Mouse (Mus musculus): ENCODE data around the gene Stab1.

The Stab1 gene

DNA sequence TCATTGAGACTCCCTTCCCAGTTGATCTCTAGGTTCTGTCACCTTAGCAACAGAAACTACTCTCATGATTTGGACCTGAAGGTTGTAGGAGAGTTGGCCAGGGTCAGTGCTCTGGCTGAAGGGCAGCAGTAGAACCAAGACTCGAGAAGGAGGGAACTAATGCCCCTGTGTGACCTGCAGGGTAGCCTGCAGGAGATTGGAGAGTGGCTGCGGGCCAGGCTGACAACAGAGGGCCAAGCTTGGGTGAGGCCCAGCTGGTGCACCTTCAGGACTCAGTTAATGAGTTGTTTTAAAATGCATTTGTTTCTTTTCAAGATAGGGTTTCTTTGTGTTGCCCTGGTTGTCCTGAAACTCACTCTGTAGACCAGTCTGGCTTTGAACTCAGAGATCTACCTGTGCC lies 3.4 kb downstream of the Stab1 start:
- no peak for DNase-seq (ENCODE audit: low spot score)

- no peak for DNase-seq (ENCODE audit: low spot score)
These were observed 4.4 kb downstream of the Stab1 start for GRCm38 (mm10) chr14:31164067-31164466.

DNA sequence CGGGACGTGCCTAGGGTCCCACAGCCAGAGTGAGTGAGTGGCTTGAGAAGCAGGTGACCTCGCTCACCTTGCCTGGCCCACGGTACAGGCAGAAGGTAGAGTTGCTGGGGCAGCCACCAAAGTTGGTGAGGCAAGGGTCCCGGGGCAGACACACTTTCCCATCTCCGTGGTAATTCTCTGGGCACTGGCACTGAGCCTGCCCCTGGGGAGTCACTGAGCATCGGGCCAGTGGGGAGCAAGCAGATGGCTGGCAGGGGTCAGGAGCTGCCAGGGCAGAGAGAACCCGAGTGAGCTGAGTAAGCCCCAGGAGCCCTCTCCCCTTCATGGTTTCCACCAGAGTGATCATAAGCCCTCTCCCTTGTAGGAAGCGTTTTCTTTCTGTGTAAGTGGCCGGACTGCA lies 6.8 kb downstream of the Stab1 start:
- DNase-seq (ENCODE audit: low spot score) = no peak

- no peak for DNase-seq (ENCODE audit: low spot score)
These were observed 7.2 kb downstream of the Stab1 start for GRCm38 (mm10) chr14:31161191-31161590.

- DNase-seq (ENCODE audit: low spot score) = no peak
These were observed 8.0 kb downstream of the Stab1 start for GRCm38 (mm10) chr14:31160196-31161150.

GRCm38 (mm10) chr14:31145694-31146093 lies 22.7 kb downstream of the Stab1 start:
- no peak for DNase-seq (ENCODE audit: low spot score)

- no peak for DNase-seq (ENCODE audit: low spot score)
These were observed 27.4 kb downstream of the Stab1 start for GRCm38 (mm10) chr14:31141011-31141410.

DNA sequence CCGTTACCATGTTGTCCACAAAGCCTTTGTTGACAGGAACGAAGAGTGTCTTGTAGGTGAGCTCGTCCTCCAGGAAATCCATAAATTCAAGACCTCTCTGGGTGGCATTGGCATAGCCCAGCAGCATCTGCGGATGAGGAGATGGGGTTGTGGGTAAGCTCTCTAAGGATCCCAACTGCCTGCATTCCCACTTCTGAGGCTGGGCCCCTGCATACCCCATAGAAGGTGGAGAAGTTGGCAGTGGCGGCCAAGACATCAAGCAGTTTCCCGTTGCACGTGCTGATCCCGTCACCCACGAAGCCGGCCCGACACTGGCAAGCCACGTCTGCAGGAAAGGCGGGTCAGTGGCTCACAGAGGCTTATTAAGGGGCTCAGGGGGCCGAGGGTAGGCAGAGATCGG lies 28.3 kb downstream of the Stab1 start:
- no peak for DNase-seq (ENCODE audit: low spot score)

DNA sequence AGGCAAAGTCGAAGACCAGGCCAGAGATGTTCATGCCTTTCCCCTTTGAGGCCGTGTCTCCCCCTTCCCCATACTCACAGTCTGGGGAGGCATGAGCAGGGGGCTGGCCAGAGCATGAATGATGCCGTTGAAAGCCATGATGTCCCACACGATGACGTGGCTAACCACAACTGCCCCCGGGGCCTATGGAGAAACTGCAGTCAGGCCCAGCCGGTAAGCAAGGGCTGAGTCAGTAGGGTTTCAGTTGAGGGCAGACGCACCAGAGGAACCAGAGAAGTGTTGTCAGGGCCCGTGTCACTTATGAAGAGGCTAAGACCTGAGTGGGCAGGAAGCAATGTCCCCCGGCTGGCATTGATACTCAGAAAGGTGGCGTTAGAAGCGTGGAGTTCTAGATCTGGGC lies 28.8 kb downstream of the Stab1 start:
- no peak for DNase-seq (ENCODE audit: low spot score)

- DNase-seq (ENCODE audit: low spot score) = no peak
These were observed 29.5 kb downstream of the Stab1 start for GRCm38 (mm10) chr14:31138897-31139429.

DNA sequence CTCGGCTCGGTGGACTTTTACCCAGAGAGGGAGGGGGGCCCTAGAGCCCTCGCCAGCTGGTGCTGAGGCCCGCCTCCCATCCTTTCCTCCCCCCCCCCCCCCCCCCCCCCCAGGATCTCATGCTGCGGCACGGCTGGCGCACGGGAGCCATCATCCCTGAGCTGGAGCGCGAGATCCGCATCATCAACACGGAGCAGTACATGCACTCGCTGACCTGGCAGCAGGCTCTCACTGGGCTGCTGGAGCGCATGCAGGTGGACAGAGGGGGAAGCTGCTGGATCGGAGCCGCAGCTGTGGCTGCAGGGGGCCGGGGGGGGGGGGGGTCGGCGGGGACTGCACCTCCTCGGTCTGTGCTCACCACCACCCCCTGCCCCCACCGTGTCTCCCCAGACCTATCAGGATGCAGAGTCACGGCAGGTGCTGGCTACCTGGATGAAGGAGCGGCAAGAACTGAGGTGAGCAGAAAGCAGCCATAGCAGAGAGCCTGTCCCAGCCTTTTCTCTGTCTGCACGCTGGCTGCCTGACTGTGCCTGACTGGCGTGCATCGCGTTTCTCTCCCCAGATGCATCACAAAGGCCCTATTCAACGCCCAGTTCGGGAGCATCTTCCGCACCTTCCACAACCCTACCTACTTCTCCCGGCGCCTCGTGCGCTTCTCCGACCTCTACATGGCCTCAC lies 30.1 kb downstream of the Stab1 start:
- no peak for DNase-seq (ENCODE audit: low spot score)

DNA sequence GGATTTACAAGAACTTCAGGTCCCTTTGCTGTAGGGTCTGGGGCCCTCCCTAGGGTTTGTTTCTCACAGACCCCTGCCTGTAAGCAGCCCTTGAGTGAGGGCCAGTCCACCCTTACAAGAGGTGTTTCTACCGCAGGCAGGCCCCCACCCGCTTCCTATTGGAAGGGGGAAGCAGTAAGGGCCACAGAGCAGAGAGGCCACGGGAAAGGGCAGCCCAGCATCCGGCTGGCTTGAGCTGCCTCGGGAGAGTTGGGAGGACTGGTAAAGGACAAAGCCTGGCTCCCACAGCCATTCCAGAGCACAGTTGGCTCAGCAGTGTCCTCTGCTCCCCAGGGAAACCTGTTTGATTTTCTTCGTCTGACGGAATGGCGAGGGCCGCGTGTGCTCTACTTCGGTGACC lies 30.6 kb downstream of the Stab1 start:
- no peak for DNase-seq (ENCODE audit: low spot score)

- no peak for DNase-seq (ENCODE audit: low spot score)
These were observed 31.2 kb downstream of the Stab1 start for GRCm38 (mm10) chr14:31137281-31137595.

DNA sequence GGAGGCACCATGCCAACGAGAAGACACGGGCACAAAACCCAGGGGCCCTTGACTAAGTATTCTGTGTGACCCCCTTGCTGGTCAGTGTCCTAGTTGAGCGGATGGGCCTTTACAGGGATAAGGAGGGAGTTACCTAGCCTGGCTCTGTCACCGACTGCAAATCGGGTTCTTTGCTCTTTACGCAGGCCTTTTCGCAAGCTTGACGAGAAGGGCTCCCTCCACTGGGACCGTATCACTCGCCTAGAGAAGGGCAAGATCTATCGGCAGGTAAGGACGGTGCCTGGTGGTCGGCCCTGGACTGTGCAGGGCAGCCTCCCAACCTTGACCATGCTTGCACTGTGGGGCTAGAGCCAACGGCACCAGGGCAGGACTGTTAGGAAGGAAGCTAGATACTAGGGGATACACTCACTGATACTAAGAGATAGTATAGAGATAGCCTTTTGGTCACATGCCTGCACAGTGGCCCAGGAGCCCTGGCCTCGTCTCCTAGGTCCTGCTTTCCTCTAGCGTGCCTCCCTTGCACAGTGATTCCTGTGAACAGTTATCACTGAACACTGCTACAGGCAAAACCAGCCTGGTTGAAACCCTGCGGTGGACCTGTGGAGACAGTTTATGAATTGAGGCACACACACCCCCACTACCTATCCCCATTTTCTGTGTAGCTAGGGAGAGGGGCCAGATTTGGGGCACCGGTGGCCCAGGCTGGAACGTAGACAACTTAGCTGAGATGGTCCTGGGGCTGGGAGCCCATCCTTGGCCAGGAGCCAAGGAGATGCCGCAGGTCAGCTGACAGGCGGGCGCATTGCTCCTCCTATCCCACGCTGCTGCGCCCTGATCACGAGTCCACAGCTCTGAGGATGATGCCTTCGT lies 31.8 kb downstream of the Stab1 start:
- no peak for DNase-seq (ENCODE audit: low spot score)

DNA sequence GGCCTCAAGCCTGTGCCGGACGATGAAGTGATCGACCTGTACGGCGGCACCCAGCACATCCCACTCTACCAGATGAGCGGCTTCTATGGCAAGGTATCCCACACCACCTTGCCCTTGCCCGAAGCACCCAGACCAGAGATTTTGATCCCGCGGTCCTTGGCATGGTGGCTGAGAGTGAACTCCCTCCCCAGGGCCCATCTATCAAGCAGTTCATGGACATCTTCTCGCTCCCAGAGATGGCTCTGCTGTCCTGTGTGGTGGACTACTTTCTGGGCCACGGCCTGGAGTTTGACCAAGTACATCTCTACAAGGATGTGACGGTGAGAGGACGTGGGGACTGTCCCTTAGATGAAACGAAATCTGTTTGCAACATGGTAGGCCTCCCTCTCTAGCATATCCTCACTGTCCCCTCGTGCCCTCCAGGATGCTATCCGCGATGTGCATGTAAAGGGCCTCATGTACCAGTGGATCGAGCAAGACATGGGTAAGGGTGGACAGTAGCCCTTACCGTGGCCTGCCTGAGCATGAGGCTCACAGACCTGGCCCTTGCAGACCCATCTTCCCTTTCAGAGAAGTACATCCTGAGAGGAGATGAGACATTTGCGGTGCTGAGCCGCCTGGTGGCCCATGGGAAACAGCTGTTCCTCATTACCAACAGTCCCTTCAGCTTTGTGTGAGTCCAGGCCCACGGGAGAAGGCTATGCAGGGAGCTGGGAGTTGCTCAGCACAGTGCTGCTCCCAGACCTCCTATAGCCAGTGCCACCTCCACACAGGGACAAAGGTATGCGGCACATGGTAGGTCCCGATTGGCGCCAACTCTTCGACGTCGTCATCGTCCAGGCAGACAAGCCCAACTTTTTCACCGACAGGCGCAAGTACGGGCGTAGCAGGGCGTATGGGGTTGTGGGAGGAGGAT lies 32.7 kb downstream of the Stab1 start:
- no peak for DNase-seq (ENCODE audit: low spot score)

GRCm38 (mm10) chr14:31134015-31135000 lies 34.1 kb downstream of the Stab1 start:
- DNase-seq (ENCODE audit: low spot score) = no peak

DNA sequence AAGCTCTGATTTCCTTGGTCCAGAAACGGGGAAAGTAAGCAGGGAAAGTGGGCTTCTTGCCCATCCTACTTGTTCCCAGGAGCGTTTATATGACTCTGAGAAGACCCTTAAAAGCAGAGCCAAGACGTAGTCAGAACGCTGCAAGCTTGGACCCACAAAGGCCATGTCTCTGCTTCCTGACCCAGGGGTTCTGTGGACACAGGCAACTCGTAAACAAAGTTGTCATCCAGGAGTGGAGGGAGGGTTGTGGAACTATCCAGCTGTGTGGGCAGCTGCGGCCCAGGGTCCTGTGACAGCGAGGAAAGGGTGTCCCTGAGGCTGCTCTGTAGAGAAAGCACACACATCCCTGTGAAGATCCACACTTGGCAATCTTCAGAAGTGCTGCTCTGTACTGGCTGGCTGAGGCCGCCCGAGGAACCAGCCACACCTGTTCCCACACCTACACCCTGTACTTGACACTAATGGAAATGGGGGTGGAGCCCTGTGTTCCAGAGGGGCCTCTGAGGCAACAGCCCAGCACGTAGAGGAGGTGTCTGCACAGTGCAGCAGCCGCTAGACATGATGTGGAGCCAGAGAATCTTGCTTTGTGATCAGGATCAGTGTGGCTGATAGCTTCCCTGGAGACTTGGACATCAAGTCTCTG lies 35.3 kb downstream of the Stab1 start:
- DNase-seq (ENCODE audit: low spot score) = no peak

DNA sequence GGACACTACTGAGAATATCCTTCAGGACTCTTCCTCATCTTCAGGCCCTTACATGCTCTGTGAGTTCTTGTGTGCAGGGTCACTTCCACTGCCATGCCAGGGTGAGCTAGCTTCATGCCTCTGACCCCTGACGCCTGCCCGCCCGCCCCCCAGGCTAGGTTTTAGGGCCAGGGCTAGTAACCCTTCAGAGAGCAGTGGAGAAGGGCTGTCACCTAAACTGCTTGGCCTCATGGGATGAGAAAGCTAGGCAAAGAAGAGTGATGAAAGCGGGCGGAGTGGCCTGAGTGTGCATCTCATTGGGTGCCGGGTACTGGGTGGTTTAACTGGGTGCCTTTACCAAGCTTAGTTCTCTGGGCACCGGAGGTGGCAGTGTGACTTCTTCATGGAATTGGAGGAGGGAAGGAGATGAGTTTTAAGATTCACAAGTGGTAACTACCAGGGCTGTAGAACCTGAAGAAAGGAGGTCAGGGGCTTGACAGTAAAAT lies 35.9 kb downstream of the Stab1 start:
- DNase-seq (ENCODE audit: low spot score) = no peak

GRCm38 (mm10) chr14:31132031-31132430 lies 36.4 kb downstream of the Stab1 start:
- no peak for DNase-seq (ENCODE audit: low spot score)
